Mouse (Mus musculus) ES-E14 (cell line): Measurements from ENCODE around the gene Gm20741.

ENCODE experiments used
- HCFC1 ChIP-seq: IDR thresholded peaks from 2 replicates; pipeline ENCODE4 v1.6.1; 2012; ENCODE audit warnings: low read length, inconsistent platforms, borderline replicate concordance; ENCODE audit not compliant: insufficient read depth
- ZNF384 ChIP-seq: IDR thresholded peaks from 2 replicates; pipeline ENCODE4 v1.6.1; 2012; ENCODE audit warnings: low read depth, low read length, inconsistent platforms

- TF ChIP-seq HCFC1 (no peak), ZNF384 (no peak)
Measured at GRCm38 (mm10) chr16:88820066-88820465, 8.0 kb upstream of the Gm20741 start, which contains the start of gene Krtap15.
